ENCODE assay signal across 8 mouse cellular contexts in genomic region chr7:13036806-13037205, GRCm38 (mm10). TPM values are rescaled to one million over a fixed set of nuclear protein-coding genes. Genes with fewer than 3 reads are reported as not detected.
A peak's percentile ranks its signal among the peaks of the same experiment; 100 is the strongest.
DNase-seq lines count a peak whose midpoint lies in the region; ATAC-seq and TF ChIP-seq lines count a peak whose summit lies in the region.

No protein-coding gene starts in this region.

- peak overlapping the region; percentile 99 for H3K9ac ChIP-seq in limb, embryonic 15.5 days
- H3K9ac ChIP-seq in stomach, postnatal 0 days (ENCODE audit: low read length) = peak overlapping the region; percentile 97

- TF ChIP-seq POLR2A in spleen, adult 2 months (IDR thresholded peaks at IDR 0.05; ENCODE audit: low read depth, low read length) = no peak

- peak; percentile 53 for DNase-seq in cerebellum, adult 9-10 months
- DNase-seq in cerebellum, postnatal 36 days = no peak
- no peak for DNase-seq in spleen, adult 2 months (ENCODE audit: low read depth in 1 of 2, low spot score in 2 of 2)
- no peak for DNase-seq in spleen, postnatal 36 days (ENCODE audit: low spot score in 2 of 2)
- DNase-seq in stomach, postnatal 0 days (ENCODE audit: low spot score) = no peak
- DNase-seq in adrenal gland, adult 2 months = no peak

- H3K27me3 ChIP-seq in spleen, adult 2 months (ENCODE audit: control insufficient read depth, insufficient read depth, low read length) = no peaks in the 10 kb centered on the region
- H3K27me3 ChIP-seq in limb, embryonic 15.5 days = peaks cover 12% of the 10 kb centered on the region
- no peaks in the 10 kb centered on the region for H3K27me3 ChIP-seq in stomach, postnatal 0 days (ENCODE audit: control insufficient read depth, insufficient read depth, low read length)

- ATAC-seq in limb, embryonic 15.5 days (ENCODE audit: insufficient number of reproducible peaks, low FRiP score, low TSS enrichment, low read depth) = no peak
- ATAC-seq in stomach, postnatal 0 days (ENCODE audit: low FRiP score, low TSS enrichment) = no peak
- no peak for ATAC-seq in cerebellum, adult (ENCODE audit: insufficient number of reproducible peaks, low FRiP score, low TSS enrichment)

- no peak for TF ChIP-seq EP300 in stomach, postnatal 0 days (optimal IDR thresholded peaks at IDR 0.05)

- no peaks in the 10 kb centered on the region for H3K9me3 ChIP-seq in limb, embryonic 15.5 days
- H3K9me3 ChIP-seq in stomach, postnatal 0 days (ENCODE audit: control insufficient read depth, low read length) = no peaks in the 10 kb centered on the region

- 36% methylated on average over 4 of the region's 4 CpGs for WGBS in spleen, adult 2 months
- WGBS in limb, embryonic 15.5 days = 42% methylated on average over 4 of the region's 4 CpGs
- WGBS in stomach, postnatal 0 days = 23% methylated on average over 4 of the region's 4 CpGs

- H3K4me2 ChIP-seq in limb, embryonic 15.5 days = peak overlapping the region; percentile 69
- H3K4me2 ChIP-seq in stomach, postnatal 0 days (replicated peaks; ENCODE audit: low read depth) = peak overlapping the region; percentile 65

- no peak for TF ChIP-seq CTCF in spleen, adult 2 months (IDR thresholded peaks at IDR 0.05; ENCODE audit: extremely low read depth, insufficient read depth, insufficient read length, insufficient replicate concordance)
- TF ChIP-seq CTCF in stomach, postnatal 0 days (IDR thresholded peaks at IDR 0.05; ENCODE audit: low read depth) = no peak

- H3K4me1 ChIP-seq in spleen, adult 2 months (ENCODE audit: control insufficient read depth, insufficient read depth, insufficient read length) = peaks cover 14% of the 10 kb centered on the region; the same call in 1 of the 2 replicates
- peaks cover 43% of the 10 kb centered on the region for H3K4me1 ChIP-seq in limb, embryonic 15.5 days
- peaks cover 6% of the 10 kb centered on the region; the same call in 1 of the 2 replicates for H3K4me1 ChIP-seq in stomach, postnatal 0 days (replicated peaks; ENCODE audit: control insufficient read depth, insufficient read depth)

- peaks cover 12% of the 10 kb centered on the region for H3K36me3 ChIP-seq in spleen, adult 2 months (ENCODE audit: control insufficient read depth, insufficient read depth, low read length)
- peaks cover 35% of the 10 kb centered on the region for H3K36me3 ChIP-seq in limb, embryonic 15.5 days
- H3K36me3 ChIP-seq in stomach, postnatal 0 days (ENCODE audit: control insufficient read depth, insufficient read depth, low read length) = peaks cover 11% of the 10 kb centered on the region

- peak overlapping the region; percentile 100 for H3K4me3 ChIP-seq in spleen, adult 2 months (ENCODE audit: extremely low read depth, insufficient read depth, insufficient read length)
- peak overlapping the region; percentile 84 for H3K4me3 ChIP-seq in limb, embryonic 15.5 days
- peak overlapping the region; percentile 72 for H3K4me3 ChIP-seq in stomach, postnatal 0 days (ENCODE audit: low read depth, low read length)

- H3K27ac ChIP-seq in spleen, adult 2 months (ENCODE audit: insufficient read depth, low read length) = no peak overlapping the region
- H3K27ac ChIP-seq in limb, embryonic 15.5 days = no peak overlapping the region; the same call in 1 of the 2 replicates
- H3K27ac ChIP-seq in stomach, postnatal 0 days (replicated peaks) = no peak overlapping the region; the same call in 1 of the 2 replicates

RNA-seq across cellular contexts. Expression of gene Ube2m, which starts 1.3 kb away (rescaled TPM):
- polyA plus RNA-seq in spleen, adult 2 months (2012; rRNA removed) = 62.7 and 90.8 TPM in 2 replicates
- 102 and 104 TPM in 2 replicates for polyA plus RNA-seq in limb, embryonic 15.5 days (2015; fragmentation: Nextera tagmentation; extraction: Ambion mirVana)
- polyA plus RNA-seq in stomach, postnatal 0 days (2015; fragmentation: Nextera tagmentation; extraction: Ambion mirVana) = 90.9 and 93.4 TPM in 2 replicates
- total RNA-seq in adrenal gland, adult 2 months (2021) = 100 to 1,000 TPM; 196 to 219 TPM
- polyA plus RNA-seq in adrenal gland, adult 2 months (2012; rRNA removed) = 98.5 and 122 TPM in 2 replicates

RNA-seq across cellular contexts. Expression of gene Chmp2a, which starts 2.2 kb away (rescaled TPM):
- polyA plus RNA-seq in spleen, adult 2 months (2012; rRNA removed) = 40.2 and 41.1 TPM in 2 replicates
- polyA plus RNA-seq in limb, embryonic 15.5 days (2015; fragmentation: Nextera tagmentation; extraction: Ambion mirVana) = 179 and 185 TPM in 2 replicates
- 271 and 287 TPM in 2 replicates for polyA plus RNA-seq in stomach, postnatal 0 days (2015; fragmentation: Nextera tagmentation; extraction: Ambion mirVana)
- 100 to 1,000 TPM; 212 to 215 TPM for total RNA-seq in adrenal gland, adult 2 months (2021)
- 37.2 and 41.9 TPM in 2 replicates for polyA plus RNA-seq in adrenal gland, adult 2 months (2012; rRNA removed)

RNA-seq across cellular contexts. Expression of gene Mzf1, which starts 17.8 kb away (rescaled TPM):
- 0.76 and 1.1 TPM in 2 replicates for polyA plus RNA-seq in spleen, adult 2 months (2012; rRNA removed)
- polyA plus RNA-seq in limb, embryonic 15.5 days (2015; fragmentation: Nextera tagmentation; extraction: Ambion mirVana) = 2.5 and 3.7 TPM in 2 replicates
- 0.93 and 1.3 TPM in 2 replicates for polyA plus RNA-seq in stomach, postnatal 0 days (2015; fragmentation: Nextera tagmentation; extraction: Ambion mirVana)
- total RNA-seq in adrenal gland, adult 2 months (2021) = 1 to 10 TPM; 1.7 to 2.3 TPM
- 8.0 and 9.6 TPM in 2 replicates for polyA plus RNA-seq in adrenal gland, adult 2 months (2012; rRNA removed)

RNA-seq across cellular contexts. Expression of gene Zbtb45, which starts 27.0 kb away (rescaled TPM):
- 24.5 and 34.5 TPM in 2 replicates for polyA plus RNA-seq in spleen, adult 2 months (2012; rRNA removed)
- polyA plus RNA-seq in limb, embryonic 15.5 days (2015; fragmentation: Nextera tagmentation; extraction: Ambion mirVana) = 23.7 and 25.2 TPM in 2 replicates
- 8.5 and 9.5 TPM in 2 replicates for polyA plus RNA-seq in stomach, postnatal 0 days (2015; fragmentation: Nextera tagmentation; extraction: Ambion mirVana)
- 10 to 100 TPM; 10.7 to 15.5 TPM for total RNA-seq in adrenal gland, adult 2 months (2021)
- polyA plus RNA-seq in adrenal gland, adult 2 months (2012; rRNA removed) = 53.7 and 59.9 TPM in 2 replicates

RNA-seq across cellular contexts. Expression of gene Trim28, which starts 37.9 kb away (rescaled TPM):
- 272 TPM in 2 replicates for polyA plus RNA-seq in spleen, adult 2 months (2012; rRNA removed)
- polyA plus RNA-seq in limb, embryonic 15.5 days (2015; fragmentation: Nextera tagmentation; extraction: Ambion mirVana) = 189 and 243 TPM in 2 replicates
- 93.7 and 105 TPM in 2 replicates for polyA plus RNA-seq in stomach, postnatal 0 days (2015; fragmentation: Nextera tagmentation; extraction: Ambion mirVana)
- total RNA-seq in adrenal gland, adult 2 months (2021) = 100 to 1,000 TPM; 212 to 228 TPM
- 173 and 261 TPM in 2 replicates for polyA plus RNA-seq in adrenal gland, adult 2 months (2012; rRNA removed)
